Mouse (Mus musculus) cortical plate, adult 2 months (tissue): ENCODE measurements around the gene Itih3.

Experiments
- CTCF ChIP-seq: fragments of 200-500 bp; IDR thresholded peaks from 2 replicates; pipeline ENCODE4 v1.5.1; 2011; ENCODE audit warnings: mild to moderate bottlenecking, control low read depth, low read length; ENCODE audit not compliant: insufficient read depth; ENCODE audit errors: extremely low read depth
- POLR2A ChIP-seq: fragments of 200-500 bp; IDR thresholded peaks from 2 replicates; pipeline ENCODE4 v1.6.1; 2011; ENCODE audit warnings: mild to moderate bottlenecking, low read length, control low read depth; ENCODE audit not compliant: insufficient read depth; ENCODE audit errors: extremely low read depth

- TF ChIP-seq POLR2A = no peak
- no peak for TF ChIP-seq CTCF
Measured at GRCm38 (mm10) chr14:30877827-30878226, 45.7 kb downstream of the Itih3 start.
